Mouse (Mus musculus) megakaryocyte, embryonic 14.5 days (primary cell): ENCODE measurements at regions not wholly inside any gene's neighbourhood (a gene's known extent, or its start where the extent isn't known, plus 50 kb on each side); places are given as distances from the start of the nearest gene placed in this dataset.

Experiments
- FLI1 ChIP-seq: IDR thresholded peaks from 2 replicates; pipeline ENCODE4 v1.6.1; 2012; ENCODE audit warnings: low read length, inconsistent platforms, mixed read lengths
- GATA1 ChIP-seq: IDR thresholded peaks from 3 replicates; pipeline ENCODE4 v1.6.1; 2012; ENCODE audit warnings: mixed read lengths, low read length, inconsistent platforms, borderline replicate concordance

DNA sequence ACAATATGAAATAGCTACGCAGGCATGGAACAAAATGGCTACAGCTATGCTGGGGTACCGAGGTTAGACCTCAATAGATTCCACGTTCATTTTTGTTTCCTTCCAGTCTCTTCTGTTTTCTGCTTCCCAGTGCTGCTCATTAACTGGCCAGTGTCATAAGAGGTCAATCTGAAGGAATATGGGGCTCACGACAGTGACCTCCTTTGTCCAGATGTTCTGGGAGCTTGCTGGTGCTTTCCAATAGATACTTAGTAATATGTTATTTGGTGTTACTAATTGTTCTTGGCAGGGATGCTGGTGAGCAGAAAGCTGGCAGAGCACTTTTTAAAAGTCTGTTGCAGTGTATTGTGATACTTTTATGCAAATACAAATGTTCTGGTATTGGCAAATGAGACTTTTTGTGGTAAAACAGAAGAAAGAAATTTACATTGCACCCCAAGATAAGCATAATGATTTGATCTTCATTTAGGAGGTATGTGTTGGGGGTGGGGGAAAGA is 95.8 kb upstream of the Arg1 start:
- TF ChIP-seq FLI1 (no peak), GATA1 (no peak)
